Mouse (Mus musculus) cerebellum, postnatal 36 days (tissue): Measurements from ENCODE around the gene Capza1.
"Not testable (repeated sequence)": the region's sequence is repeated elsewhere in the genome, so short reads cannot be mapped to it uniquely, and the experiment has no call there.

Source experiments
- DNase-seq, 2 experiments: peaks; one replicate each; pipeline ENCODE4 v3.0.0; 2021 to 2022; ENCODE audit warnings: mixed read lengths in 2 of 2

Capza1 gene

GRCm38 (mm10) chr3:104816130-104816529, 48.2 kb downstream of the Capza1 start:
- DNase-seq, result no peak

- DNase-seq, result no peak
Measured at GRCm38 (mm10) chr3:104815346-104815745, 49.0 kb downstream of the Capza1 start.

GRCm38 (mm10) chr3:104814746-104815145, 49.6 kb downstream of the Capza1 start:
- DNase-seq, result no peak

- not testable (repeated sequence) for DNase-seq
Measured at GRCm38 (mm10) chr3:104813227-104813626, 51.1 kb downstream of the Capza1 start.

GRCm38 (mm10) chr3:104812254-104812653, 52.1 kb downstream of the Capza1 start:
- no peak for DNase-seq

GRCm38 (mm10) chr3:104811752-104812151, 52.6 kb downstream of the Capza1 start:
- no peak for DNase-seq

- no peak for DNase-seq
Measured at GRCm38 (mm10) chr3:104805539-104805938, 58.8 kb downstream of the Capza1 start.

- DNase-seq, result no peak
Measured at GRCm38 (mm10) chr3:104804312-104804711, 60.0 kb downstream of the Capza1 start.

- DNase-seq, result no peak
Measured at GRCm38 (mm10) chr3:104801481-104801880, 62.8 kb downstream of the Capza1 start.

- DNase-seq, result no peak
Measured at GRCm38 (mm10) chr3:104800681-104801080, 63.6 kb downstream of the Capza1 start.

- no peak for DNase-seq
Measured at GRCm38 (mm10) chr3:104796430-104797082, 67.7 kb downstream of the Capza1 start.

- no peak for DNase-seq
Measured at GRCm38 (mm10) chr3:104795661-104796340, 68.5 kb downstream of the Capza1 start.

- DNase-seq, result no peak
Measured at GRCm38 (mm10) chr3:104794953-104795470, 69.3 kb downstream of the Capza1 start.

GRCm38 (mm10) chr3:104793871-104794828, 70.2 kb downstream of the Capza1 start:
- peak in 1 of 2 experiments; percentile 29 for DNase-seq

GRCm38 (mm10) chr3:104792360-104793270, 71.7 kb downstream of the Capza1 start:
- no peak for DNase-seq

- no peak for DNase-seq
Measured at GRCm38 (mm10) chr3:104791671-104792070, 72.6 kb downstream of the Capza1 start.

GRCm38 (mm10) chr3:104791017-104791416, 73.3 kb downstream of the Capza1 start:
- DNase-seq, result no peak

GRCm38 (mm10) chr3:104790401-104790937, 73.8 kb downstream of the Capza1 start:
- DNase-seq, result no peak

GRCm38 (mm10) chr3:104789822-104790221, 74.5 kb downstream of the Capza1 start:
- peak in 1 of 2 experiments; percentile 19 for DNase-seq

- no peak for DNase-seq
Measured at GRCm38 (mm10) chr3:104789312-104789605, 75.0 kb downstream of the Capza1 start.

GRCm38 (mm10) chr3:104788561-104789311, 75.6 kb downstream of the Capza1 start:
- DNase-seq, result peak; percentile 51 to 54
